Mouse (Mus musculus) stomach, postnatal 0 days (tissue): ENCODE measurements around the gene Rsg1. TPM values are rescaled to one million over a fixed set of nuclear protein-coding genes. Genes with fewer than 3 reads are reported as not detected.

Experiments used
- ATAC-seq: fragments of 200-750 bp; cut with Nextera tagmentation; 2 replicates; pipeline ENCODE4 v1.8.0; 2017; ENCODE audit not compliant: low FRiP score, low TSS enrichment
- DNase-seq: peaks from one replicate; pipeline ENCODE4 v3.0.0-alpha.2; 2016; ENCODE audit warnings: low spot score
- H3K27ac ChIP-seq: fragments of 300-500 bp; sonication (generic); replicated peaks from 2 replicates; pipeline ENCODE4 v1.5.1; 2014; ENCODE audit warnings: mild to moderate bottlenecking, control low read depth
- H3K27me3 ChIP-seq: fragments of 300-500 bp; sonication (generic); 2 replicates; pipeline ENCODE4 v1.6.1; 2014; ENCODE audit warnings: low read length; ENCODE audit not compliant: control insufficient read depth, insufficient read depth
- H3K36me3 ChIP-seq: fragments of 300-500 bp; sonication (generic); 2 replicates; pipeline ENCODE4 v1.6.1; 2014; ENCODE audit warnings: low read length, mixed read lengths; ENCODE audit not compliant: control insufficient read depth, insufficient read depth
- H3K4me1 ChIP-seq: fragments of 300-500 bp; sonication (generic); replicated peaks from 2 replicates; pipeline ENCODE4 v1.6.1; 2014; ENCODE audit warnings: antibody characterized with exemption; ENCODE audit not compliant: control insufficient read depth, insufficient read depth
- H3K4me2 ChIP-seq: fragments of 300-500 bp; sonication (generic); replicated peaks from 2 replicates; pipeline ENCODE4 v1.6.1; 2014; ENCODE audit warnings: low read depth, mild to moderate bottlenecking, control low read depth, moderate library complexity
- H3K4me3 ChIP-seq: fragments of 300-500 bp; sonication (generic); 2 replicates; pipeline ENCODE4 v1.5.1; 2014; ENCODE audit warnings: low read depth, low read length, control low read depth
- H3K9ac ChIP-seq: fragments of 300-500 bp; sonication (generic); 2 replicates; pipeline ENCODE4 v1.6.1; 2014; ENCODE audit warnings: mild to moderate bottlenecking, low read length, control low read depth, mixed read lengths
- H3K9me3 ChIP-seq: fragments of 300-500 bp; sonication (generic); 2 replicates; pipeline ENCODE4 v1.6.1; 2016; ENCODE audit warnings: low read length; ENCODE audit not compliant: control insufficient read depth
- CTCF ChIP-seq: IDR thresholded peaks from 2 replicates; pipeline ENCODE4 v1.5.1; 2016; ENCODE audit warnings: antibody characterized with exemption, low read depth, mild to moderate bottlenecking, moderate library complexity
- EP300 ChIP-seq: optimal IDR thresholded peaks from 2 replicates; pipeline ENCODE3; 2016; ENCODE audit warnings: antibody characterized with exemption
- WGBS: fragments of 180-500 bp; shearing (Covaris S2); extraction: QIAGEN DNeasy Blood & Tissue Kit; methylation state at CpG from one replicate; pipeline ENCODE4 v1.1.7; 2014; 5-methylcytosine and 5-hydroxymethylcytosine counted together
- polyA plus RNA-seq: library from polyadenylated mRNA; unstranded; fragments of >200 nt; fragmentation: Nextera tagmentation; extraction: Ambion mirVana; gene quantifications from 2 replicates; pipeline ENCODE4 v1.2.1, GENCODE M21; 2015

Rsg1 gene
- polyA plus RNA-seq, 1 experiment from 2014 or later, result 2.3 TPM

DNA sequence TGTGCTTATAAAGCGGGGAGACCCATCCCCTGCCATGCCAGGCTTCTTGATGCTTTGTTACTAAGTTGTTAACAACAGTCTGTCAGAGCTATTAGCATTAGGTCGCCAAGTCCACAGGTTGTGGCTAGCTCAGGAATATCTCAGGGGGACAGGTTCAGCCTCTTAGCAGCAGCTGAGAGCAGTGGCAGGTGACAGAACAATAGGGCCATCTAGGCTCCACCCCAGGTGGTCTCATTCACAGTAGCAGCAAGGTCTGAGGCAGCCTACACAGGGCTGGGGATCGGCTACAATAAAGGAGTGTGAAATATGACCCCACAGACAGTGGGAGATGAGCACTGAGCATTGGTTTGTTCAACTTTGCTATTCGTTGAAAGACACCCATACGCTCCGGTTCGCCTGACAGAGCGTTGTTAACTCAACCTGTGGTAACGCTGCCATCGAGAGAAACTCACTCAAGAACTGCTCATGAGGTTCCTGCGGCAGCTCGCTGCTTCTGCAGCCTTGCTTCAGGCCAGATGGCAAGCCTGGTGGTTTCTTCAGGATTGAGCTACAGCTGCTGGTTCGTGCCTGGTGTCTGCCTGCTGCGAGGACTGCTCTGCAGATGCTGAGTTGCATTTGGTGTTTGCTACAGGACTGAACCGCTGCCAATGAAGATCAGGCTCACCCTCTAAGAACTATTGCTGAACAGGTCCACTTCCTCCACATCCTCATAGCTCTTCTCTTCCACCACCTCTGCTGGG lies 56.6 kb downstream of the Rsg1 start:
- no peaks in the 10 kb centered on the region for H3K36me3 ChIP-seq
- ATAC-seq, result no peak
- H3K9ac ChIP-seq, result no peak overlapping the region
- WGBS, result 60% methylated on average over 15 of the region's 15 CpGs
- H3K9me3 ChIP-seq, result no peaks in the 10 kb centered on the region
- no peak overlapping the region for H3K27ac ChIP-seq
- no peak for DNase-seq
- H3K4me2 ChIP-seq, result no peak overlapping the region
- no peak for TF ChIP-seq EP300
- TF ChIP-seq CTCF, result no peak
- H3K4me1 ChIP-seq, result no peaks in the 10 kb centered on the region
- H3K4me3 ChIP-seq, result no peak overlapping the region
- no peaks in the 10 kb centered on the region for H3K27me3 ChIP-seq

DNA sequence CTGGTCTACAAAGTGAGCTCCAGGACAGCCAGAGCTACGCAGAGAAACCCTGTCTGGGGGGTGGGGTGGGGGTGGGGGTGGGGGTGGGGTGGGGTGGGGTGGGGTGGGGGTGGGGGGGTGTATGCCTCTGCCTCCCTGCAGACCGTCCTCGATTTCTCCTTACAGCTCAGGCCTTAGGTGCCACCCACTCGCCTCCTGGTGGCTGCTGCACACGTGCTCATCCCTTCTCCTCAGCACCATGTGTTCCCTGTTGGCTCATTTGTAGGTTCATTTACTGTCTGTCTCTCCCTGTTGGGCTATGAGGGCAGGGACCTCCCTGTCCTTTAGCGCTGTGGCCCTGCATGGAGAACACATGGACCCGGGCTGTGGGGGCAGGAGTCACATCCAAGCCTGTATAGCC lies 57.5 kb downstream of the Rsg1 start:
- Histone ChIP-seq H3K9me3 (no peaks in the 10 kb centered on the region), H3K36me3 (no peaks in the 10 kb centered on the region), H3K27ac (peak overlapping the region; percentile 50; the same call in 1 of the 2 replicates), H3K4me1 (no peaks in the 10 kb centered on the region), H3K4me3 (no peak overlapping the region), H3K9ac (no peak overlapping the region), H3K27me3 (no peaks in the 10 kb centered on the region), H3K4me2 (no peak overlapping the region)
- WGBS, result 67% methylated on average over 7 of the region's 7 CpGs
- TF ChIP-seq CTCF, result peak; percentile 62
- TF ChIP-seq EP300, result no peak
- no peak for ATAC-seq
- DNase-seq, result no peak

DNA sequence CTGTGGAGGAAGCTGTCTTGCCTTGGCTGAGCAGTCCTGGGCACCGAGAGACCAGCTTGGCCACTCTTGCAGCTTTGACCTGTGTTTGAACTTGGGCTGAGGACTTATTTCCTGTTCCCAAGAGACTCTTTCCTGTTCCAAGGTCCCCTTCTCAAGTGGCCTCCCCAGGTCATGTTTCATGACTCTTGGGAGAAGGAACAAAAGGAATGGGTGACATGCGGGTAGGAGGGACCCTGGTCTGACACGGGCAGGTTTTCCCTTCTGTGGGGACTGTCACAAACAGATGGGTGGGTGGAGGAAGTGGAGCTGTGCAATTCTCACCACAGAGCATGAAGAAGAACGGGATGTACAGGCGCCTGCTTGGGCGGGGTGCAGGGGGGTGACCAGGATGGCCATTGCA lies 58.0 kb downstream of the Rsg1 start:
- Histone ChIP-seq H3K27ac (peak overlapping the region; percentile 50), H3K4me2 (no peak overlapping the region), H3K4me1 (no peaks in the 10 kb centered on the region), H3K36me3 (no peaks in the 10 kb centered on the region), H3K9me3 (no peaks in the 10 kb centered on the region), H3K27me3 (no peaks in the 10 kb centered on the region), H3K9ac (no peak overlapping the region), H3K4me3 (no peak overlapping the region)
- TF ChIP-seq CTCF (no peak), EP300 (no peak)
- 62% methylated on average over 6 of the region's 6 CpGs for WGBS
- DNase-seq (no peak), ATAC-seq (peak; percentile 40)

DNA sequence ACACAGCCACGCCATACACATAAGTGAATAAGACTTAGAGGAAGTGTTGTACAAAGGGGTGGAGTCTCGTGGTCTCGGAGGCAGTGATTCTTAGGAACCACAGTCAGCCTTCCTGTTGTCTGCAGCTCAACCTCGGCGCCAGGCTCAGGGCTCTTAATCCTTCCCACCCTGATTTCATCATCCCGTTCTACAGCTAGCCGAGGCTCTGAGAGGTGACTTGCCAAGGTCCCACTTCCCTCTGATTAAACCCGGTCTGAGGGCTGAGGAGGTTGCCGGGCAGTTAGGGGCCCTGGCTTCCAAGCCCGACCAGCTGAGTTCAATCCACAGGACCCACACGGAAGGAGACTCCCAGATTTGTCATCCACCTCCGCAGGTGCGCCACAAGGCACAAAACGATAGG lies 59.1 kb downstream of the Rsg1 start:
- Histone ChIP-seq H3K9me3 (no peaks in the 10 kb centered on the region), H3K4me3 (peak overlapping the region; percentile 19; the same call in 1 of the 2 replicates), H3K4me1 (0 out of 2 replicates have a peak, but pooled peaks cover 2% of the 10 kb centered on the region), H3K9ac (peak overlapping the region; percentile 38; the same call in 1 of the 2 replicates), H3K27ac (peak overlapping the region; percentile 73), H3K36me3 (no peaks in the 10 kb centered on the region), H3K4me2 (peak overlapping the region; percentile 44), H3K27me3 (no peaks in the 10 kb centered on the region)
- ATAC-seq (peak; percentile 49), DNase-seq (peak; percentile 59)
- WGBS, result 12% methylated on average over 14 of the region's 14 CpGs
- no peak for TF ChIP-seq CTCF
- no peak for TF ChIP-seq EP300

- Histone ChIP-seq H3K9ac (peak overlapping the region; percentile 38; the same call in 1 of the 2 replicates), H3K4me1 (peaks cover 3% of the 10 kb centered on the region; the same call in 1 of the 2 replicates), H3K9me3 (no peaks in the 10 kb centered on the region), H3K27me3 (no peaks in the 10 kb centered on the region), H3K36me3 (no peaks in the 10 kb centered on the region), H3K4me3 (peak overlapping the region; percentile 19; the same call in 1 of the 2 replicates), H3K4me2 (peak overlapping the region; percentile 44), H3K27ac (peak overlapping the region; percentile 73)
- 19% methylated on average over 12 of the region's 12 CpGs for WGBS
- TF ChIP-seq EP300 (no peak), CTCF (peak; percentile 100)
- ATAC-seq (peak; percentile 71), DNase-seq (peak; percentile 91)
These were observed 59.5 kb downstream of the Rsg1 start for GRCm38 (mm10) chr4:141273296-141273695.
